In the genomic region with DNA sequence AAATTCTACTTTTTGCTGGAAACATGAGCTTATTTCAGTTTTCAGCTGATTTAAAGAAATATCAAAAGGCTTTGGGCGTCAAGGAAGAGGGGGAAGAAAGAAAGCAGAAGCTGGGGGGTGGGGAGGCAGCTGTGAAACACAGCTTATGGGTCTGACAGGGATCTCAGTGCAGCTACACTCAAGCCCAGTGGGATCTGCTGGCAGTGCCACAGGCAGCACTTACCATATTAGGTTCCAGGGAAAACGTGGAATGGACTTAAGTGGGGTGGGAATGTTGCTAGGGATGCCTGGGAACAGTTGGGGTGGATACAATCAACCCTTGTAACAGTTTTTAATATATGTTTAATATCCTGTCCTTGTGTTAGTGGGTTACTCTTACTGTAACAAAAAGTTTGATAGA, we compare ENCODE assay signal across 20 mouse cellular contexts.
DNase-seq lines count a peak whose midpoint lies in the region; ATAC-seq and TF ChIP-seq lines count a peak whose summit lies in the region.
"Had no signal": no experiment of that assay in that cellular context is flagged by ENCODE, and none has a peak within 500 bp of the region (broad histone marks: within the 10 kb centered on the region; RNA-seq: fewer than 3 reads in every experiment).

No protein-coding gene starts in this region.

- TF ChIP-seq POLR2A in brain, embryonic 14.5 days (IDR thresholded peaks at IDR 0.05; ENCODE audit: borderline replicate concordance, extremely low read depth, insufficient read depth, insufficient read length, poor library complexity, severe bottlenecking), result no peak

- no peak for TF ChIP-seq CTCF in brain, embryonic 14.5 days (IDR thresholded peaks at IDR 0.05; ENCODE audit: borderline replicate concordance, extremely low read depth, insufficient read depth, insufficient read length)

- H3K4me2 ChIP-seq in limb, embryonic 12.5 days, result no peak overlapping the region

- H3K4me1 ChIP-seq in limb, embryonic 12.5 days (replicated peaks), result 0 out of 2 replicates have a peak, but pooled peaks cover 9% of the 10 kb centered on the region
- H3K4me1 ChIP-seq in limb, embryonic 10.5 days, result no peaks in the 10 kb centered on the region

- H3K27me3 ChIP-seq in limb, embryonic 12.5 days, result no peaks in the 10 kb centered on the region
- H3K27me3 ChIP-seq in limb, embryonic 10.5 days (ENCODE audit: low read depth, poor library complexity, severe bottlenecking), result no peaks in the 10 kb centered on the region

- no peak overlapping the region for H3K9ac ChIP-seq in limb, embryonic 12.5 days (replicated peaks)

- intact Hi-C loops in gastrocnemius, postnatal 14 days (cut with DNase I; ENCODE audit: low total_unique reads), result no loop called here
- intact Hi-C loops in left cerebral cortex, postnatal 14 days (cut with DNase I), result no loop called here

- ATAC-seq in limb, embryonic 12.5 days (ENCODE audit: insufficient number of reproducible peaks, insufficient read depth, low FRiP score, low TSS enrichment, low read depth), result no peak
- ATAC-seq: CD4-positive, CD25-positive, alpha-beta regulatory T cell, adult 4 months; hindbrain, embryonic 16.5 days had no signal

- peaks cover 15% of the 10 kb centered on the region; the same call in 1 of the 2 replicates for H3K36me3 ChIP-seq in limb, embryonic 12.5 days
- peaks cover 5% of the 10 kb centered on the region; the same call in 1 of the 2 replicates for H3K36me3 ChIP-seq in limb, embryonic 10.5 days

- WGBS in limb, embryonic 12.5 days, result 27% methylated on average over 2 of the region's 2 CpGs
- 25% methylated on average over 2 of the region's 2 CpGs for WGBS in limb, embryonic 10.5 days

- no peak overlapping the region for H3K4me3 ChIP-seq in limb, embryonic 12.5 days (replicated peaks)
- no peak overlapping the region for H3K4me3 ChIP-seq in limb, embryonic 10.5 days
- H3K4me3 ChIP-seq: layer of hippocampus, adult 2 months had no signal

- DNase-seq in cerebellum, postnatal 10 days, result peak; percentile 23 to 36
- no peak for DNase-seq in cerebellum, adult 11 months
- no peak for DNase-seq in limb, embryonic 10.5 days (ENCODE audit: low spot score)
- peak; percentile 80 for DNase-seq in brain, embryonic 14.5 days (ENCODE audit: low read depth)
- peak; percentile 18 for DNase-seq in forelimb bud, embryonic 11.5 days (ENCODE audit: low read depth, low spot score)
- no peak for DNase-seq in gastrocnemius, postnatal 14 days
- no peak for DNase-seq in left cerebral cortex, postnatal 14 days (ENCODE audit: low spot score in 2 of 2)
- DNase-seq: cerebellum, adult 11-12 months; gastrocnemius, postnatal 10 days; heart, postnatal 14 days; kidney, adult 18-20 months; kidney, postnatal 10 days; lung, adult 18-20 months; right cerebral cortex, adult 18-20 months; thymus, postnatal 4 days had no signal

- peak overlapping the region; percentile 45; the same call in 1 of the 2 replicates for H3K27ac ChIP-seq in limb, embryonic 12.5 days
- H3K27ac ChIP-seq in limb, embryonic 10.5 days, result no peak overlapping the region
- H3K27ac ChIP-seq: layer of hippocampus, adult 2 months had no signal

- H3K9me3 ChIP-seq in limb, embryonic 12.5 days, result no peaks in the 10 kb centered on the region
- no peaks in the 10 kb centered on the region for H3K9me3 ChIP-seq in limb, embryonic 10.5 days (replicated peaks)
- H3K9me3 ChIP-seq: G1E had no signal

Comparison
In these comparisons a context has a peak if more than half of its experiments do, and no peak if none do; other contexts are left out.
1. DNase-seq: peak in cerebellum, postnatal 10 days (2 of 2), brain, embryonic 14.5 days (single experiment) and forelimb bud, embryonic 11.5 days (single experiment); none in cerebellum, adult 11 months (single experiment), limb, embryonic 10.5 days (single experiment), gastrocnemius, postnatal 14 days (single experiment) and left cerebral cortex, postnatal 14 days (0 of 2).